Mouse (Mus musculus): ENCODE results near the gene Vtn. TPM values are rescaled to one million over a fixed set of nuclear protein-coding genes. Genes with fewer than 3 reads are reported as not detected.
"Not testable (repeated sequence)": the region's sequence is repeated elsewhere in the genome, so short reads cannot be mapped to it uniquely, and the experiment has no call there.

The Vtn gene
- polyA plus RNA-seq, 1 experiment from 2014 or later, result 3.6 TPM

- H3K9ac ChIP-seq (ENCODE audit: low read length), result no peak overlapping the region
- no peaks in the 10 kb centered on the region for H3K9me3 ChIP-seq (ENCODE audit: control insufficient read depth, low read length)
- H3K4me1 ChIP-seq (replicated peaks; ENCODE audit: control insufficient read depth, insufficient read depth), result no peaks in the 10 kb centered on the region
- ATAC-seq (ENCODE audit: low FRiP score, low TSS enrichment) (no peak), DNase-seq (ENCODE audit: low spot score) (no peak)
- 93% methylated on average over 1 of the region's 1 CpGs for WGBS
- peaks cover 34% of the 10 kb centered on the region for H3K36me3 ChIP-seq (ENCODE audit: control insufficient read depth, insufficient read depth, low read length)
- H3K27ac ChIP-seq (replicated peaks), result no peak overlapping the region
- no peak overlapping the region for H3K4me3 ChIP-seq (ENCODE audit: low read depth, low read length)
- TF ChIP-seq CTCF (IDR thresholded peaks at IDR 0.05; ENCODE audit: low read depth) (peak; percentile 70), EP300 (optimal IDR thresholded peaks at IDR 0.05) (no peak)
- no peaks in the 10 kb centered on the region for H3K27me3 ChIP-seq (ENCODE audit: control insufficient read depth, insufficient read depth, low read length)
- no peak overlapping the region for H3K4me2 ChIP-seq (replicated peaks; ENCODE audit: low read depth)
These were observed 23.6 kb downstream of the Vtn start for GRCm38 (mm10) chr11:78522481-78522997.

- Histone ChIP-seq H3K27ac (replicated peaks) (no peak overlapping the region), H3K36me3 (ENCODE audit: control insufficient read depth, insufficient read depth, low read length) (peaks cover 40% of the 10 kb centered on the region), H3K27me3 (ENCODE audit: control insufficient read depth, insufficient read depth, low read length) (no peaks in the 10 kb centered on the region), H3K9me3 (ENCODE audit: control insufficient read depth, low read length) (no peaks in the 10 kb centered on the region), H3K4me1 (replicated peaks; ENCODE audit: control insufficient read depth, insufficient read depth) (no peaks in the 10 kb centered on the region), H3K4me3 (ENCODE audit: low read depth, low read length) (no peak overlapping the region), H3K4me2 (replicated peaks; ENCODE audit: low read depth) (no peak overlapping the region), H3K9ac (ENCODE audit: low read length) (no peak overlapping the region)
- DNase-seq (ENCODE audit: low spot score), result no peak
- no peak for ATAC-seq (ENCODE audit: low FRiP score, low TSS enrichment)
- 73% methylated on average over 9 of the region's 9 CpGs for WGBS
- no peak for TF ChIP-seq CTCF (IDR thresholded peaks at IDR 0.05; ENCODE audit: low read depth)
- no peak for TF ChIP-seq EP300 (optimal IDR thresholded peaks at IDR 0.05)
These were observed 24.5 kb downstream of the Vtn start for GRCm38 (mm10) chr11:78523241-78523955.

- no peaks in the 10 kb centered on the region for H3K27me3 ChIP-seq (ENCODE audit: control insufficient read depth, insufficient read depth, low read length)
- no peak for ATAC-seq (ENCODE audit: low FRiP score, low TSS enrichment)
- H3K36me3 ChIP-seq (ENCODE audit: control insufficient read depth, insufficient read depth, low read length), result peaks cover 41% of the 10 kb centered on the region
- H3K27ac ChIP-seq (replicated peaks), result no peak overlapping the region
- 72% methylated on average over 2 of the region's 2 CpGs for WGBS
- no peak for TF ChIP-seq EP300 (optimal IDR thresholded peaks at IDR 0.05)
- TF ChIP-seq CTCF (IDR thresholded peaks at IDR 0.05; ENCODE audit: low read depth), result no peak
- no peaks in the 10 kb centered on the region for H3K4me1 ChIP-seq (replicated peaks; ENCODE audit: control insufficient read depth, insufficient read depth)
- H3K9ac ChIP-seq (ENCODE audit: low read length), result no peak overlapping the region
- H3K4me2 ChIP-seq (replicated peaks; ENCODE audit: low read depth), result no peak overlapping the region
- H3K9me3 ChIP-seq (ENCODE audit: control insufficient read depth, low read length), result no peaks in the 10 kb centered on the region
- no peak overlapping the region for H3K4me3 ChIP-seq (ENCODE audit: low read depth, low read length)
- no peak for DNase-seq (ENCODE audit: low spot score)
These were observed 25.9 kb downstream of the Vtn start for GRCm38 (mm10) chr11:78524838-78525237.

- DNase-seq (ENCODE audit: low spot score), result no peak
- WGBS, result 95% methylated on average over 9 of the region's 9 CpGs
- H3K36me3 ChIP-seq (ENCODE audit: control insufficient read depth, insufficient read depth, low read length), result peaks cover 30% of the 10 kb centered on the region
These were observed 29.8 kb downstream of the Vtn start for GRCm38 (mm10) chr11:78528714-78529113.

GRCm38 (mm10) chr11:78530001-78530400, 31.1 kb downstream of the Vtn start:
- no peak overlapping the region for H3K9ac ChIP-seq (ENCODE audit: low read length)
- H3K36me3 ChIP-seq (ENCODE audit: control insufficient read depth, insufficient read depth, low read length), result peaks cover 26% of the 10 kb centered on the region
- DNase-seq (ENCODE audit: low spot score), result no peak
- H3K27me3 ChIP-seq (ENCODE audit: control insufficient read depth, insufficient read depth, low read length), result no peaks in the 10 kb centered on the region
- no peak overlapping the region for H3K4me3 ChIP-seq (ENCODE audit: low read depth, low read length)
- H3K4me2 ChIP-seq (replicated peaks; ENCODE audit: low read depth), result no peak overlapping the region
- no peaks in the 10 kb centered on the region for H3K9me3 ChIP-seq (ENCODE audit: control insufficient read depth, low read length)
- no peak overlapping the region for H3K27ac ChIP-seq (replicated peaks)
- TF ChIP-seq CTCF (IDR thresholded peaks at IDR 0.05; ENCODE audit: low read depth) (no peak), EP300 (optimal IDR thresholded peaks at IDR 0.05) (no peak)
- WGBS, result 90% methylated on average over 12 of the region's 12 CpGs
- no peaks in the 10 kb centered on the region for H3K4me1 ChIP-seq (replicated peaks; ENCODE audit: control insufficient read depth, insufficient read depth)
- ATAC-seq (ENCODE audit: low FRiP score, low TSS enrichment), result no peak

More at GRCm38 (mm10) chr11:78528714-78529113, 29.8 kb downstream of the Vtn start:
- Histone ChIP-seq H3K4me1 (replicated peaks; ENCODE audit: control insufficient read depth, insufficient read depth) (no peaks in the 10 kb centered on the region), H3K4me3 (ENCODE audit: low read depth, low read length) (no peak overlapping the region), H3K27me3 (ENCODE audit: control insufficient read depth, insufficient read depth, low read length) (no peaks in the 10 kb centered on the region), H3K4me2 (replicated peaks; ENCODE audit: low read depth) (no peak overlapping the region), H3K9ac (ENCODE audit: low read length) (no peak overlapping the region), H3K9me3 (ENCODE audit: control insufficient read depth, low read length) (no peaks in the 10 kb centered on the region), H3K27ac (replicated peaks) (no peak overlapping the region)
- ATAC-seq (ENCODE audit: low FRiP score, low TSS enrichment), result no peak
- no peak for TF ChIP-seq EP300 (optimal IDR thresholded peaks at IDR 0.05)
- no peak for TF ChIP-seq CTCF (IDR thresholded peaks at IDR 0.05; ENCODE audit: low read depth)

GRCm38 (mm10) chr11:78531046-78531445, 32.2 kb downstream of the Vtn start:
- DNase-seq (ENCODE audit: low spot score) (no peak), ATAC-seq (ENCODE audit: low FRiP score, low TSS enrichment) (no peak)
- WGBS, result 49% methylated on average over 6 of the region's 6 CpGs
- Histone ChIP-seq H3K9me3 (ENCODE audit: control insufficient read depth, low read length) (no peaks in the 10 kb centered on the region), H3K9ac (ENCODE audit: low read length) (no peak overlapping the region), H3K27ac (replicated peaks) (no peak overlapping the region), H3K27me3 (ENCODE audit: control insufficient read depth, insufficient read depth, low read length) (no peaks in the 10 kb centered on the region), H3K4me3 (ENCODE audit: low read depth, low read length) (no peak overlapping the region), H3K4me2 (replicated peaks; ENCODE audit: low read depth) (no peak overlapping the region), H3K4me1 (replicated peaks; ENCODE audit: control insufficient read depth, insufficient read depth) (no peaks in the 10 kb centered on the region), H3K36me3 (ENCODE audit: control insufficient read depth, insufficient read depth, low read length) (peaks cover 23% of the 10 kb centered on the region)
- TF ChIP-seq CTCF (IDR thresholded peaks at IDR 0.05; ENCODE audit: low read depth), result no peak
- TF ChIP-seq EP300 (optimal IDR thresholded peaks at IDR 0.05), result no peak

- not testable (repeated sequence) for H3K4me1 ChIP-seq (replicated peaks; ENCODE audit: control insufficient read depth, insufficient read depth); H3K9ac ChIP-seq (ENCODE audit: low read length); H3K27ac ChIP-seq (replicated peaks); H3K4me2 ChIP-seq (replicated peaks; ENCODE audit: low read depth); H3K4me3 ChIP-seq (ENCODE audit: low read depth, low read length); H3K27me3 ChIP-seq (ENCODE audit: control insufficient read depth, insufficient read depth, low read length); ATAC-seq (ENCODE audit: low FRiP score, low TSS enrichment); H3K9me3 ChIP-seq (ENCODE audit: control insufficient read depth, low read length); DNase-seq (ENCODE audit: low spot score)
- WGBS, result 92% methylated on average over 10 of the region's 10 CpGs
- H3K36me3 ChIP-seq (ENCODE audit: control insufficient read depth, insufficient read depth, low read length), result peaks cover 20% of the 10 kb centered on the region
These were observed 32.6 kb downstream of the Vtn start for GRCm38 (mm10) chr11:78531515-78531914.
